Mouse (Mus musculus): Measurements from ENCODE around the gene Zmym5. TPM values are rescaled to one million over a fixed set of nuclear protein-coding genes. Genes with fewer than 3 reads are reported as not detected.
A peak's percentile ranks its signal among the peaks of the same experiment; 100 is the strongest.
"Not testable (repeated sequence)": the region's sequence is repeated elsewhere in the genome, so short reads cannot be mapped to it uniquely, and the experiment has no call there.

Gene Zmym5
- polyA plus RNA-seq (2015; fragmentation: Nextera tagmentation; extraction: Ambion mirVana): 37.1 and 38.1 TPM in 2 replicates

GRCm38 (mm10) chr14:56811701-56812339 is at the start of gene Zmym5:
TSS of gene Zmym5 (minus strand) at chr14:56811716.
- H3K27me3 ChIP-seq, H3K9me3 ChIP-seq, H3K36me3 ChIP-seq: not testable (repeated sequence)
- Histone ChIP-seq H3K27ac (peak within 1 kb of the TSS; percentile 96), H3K4me2 (replicated peaks) (peak within 1 kb of the TSS; percentile 67), H3K4me1 (replicated peaks) (peaks cover 28% of the 10 kb centered on the region), H3K4me3 (replicated peaks) (peak within 1 kb of the TSS; percentile 75), H3K9ac (replicated peaks) (peak within 1 kb of the TSS; percentile 88)
- peak; percentile 98 for ATAC-seq
- 0% methylated on average over 32 of the region's 72 CpGs for whole genome bisulfite sequencing

GRCm38 (mm10) chr14:56849681-56850080 is 38.2 kb upstream of the Zmym5 start:
- no peak overlapping the region for H3K4me3 ChIP-seq (replicated peaks)
- no peak overlapping the region for H3K9ac ChIP-seq (replicated peaks)
- WGBS: 83% methylated on average over 2 of the region's 2 CpGs
- no peak for ATAC-seq
- H3K27me3 ChIP-seq: no peaks in the 10 kb centered on the region
- H3K4me2 ChIP-seq (replicated peaks): no peak overlapping the region
- no peaks in the 10 kb centered on the region for H3K36me3 ChIP-seq
- H3K9me3 ChIP-seq: peaks cover 9% of the 10 kb centered on the region
- no peaks in the 10 kb centered on the region for H3K4me1 ChIP-seq (replicated peaks)
- no peak overlapping the region for H3K27ac ChIP-seq

- Histone ChIP-seq H3K4me3 (replicated peaks) (no peak overlapping the region), H3K4me1 (replicated peaks) (no peaks in the 10 kb centered on the region), H3K36me3 (no peaks in the 10 kb centered on the region), H3K9me3 (peaks cover 1% of the 10 kb centered on the region; the same call in 1 of the 2 replicates), H3K4me2 (replicated peaks) (no peak overlapping the region), H3K27ac (no peak overlapping the region), H3K27me3 (no peaks in the 10 kb centered on the region), H3K9ac (replicated peaks) (no peak overlapping the region)
- WGBS: 68% methylated on average over 2 of the region's 2 CpGs
- ATAC-seq: no peak
Observed at GRCm38 (mm10) chr14:56848322-56848721, 36.8 kb upstream of the Zmym5 start.

- Histone ChIP-seq H3K9ac (replicated peaks) (no peak overlapping the region), H3K4me2 (replicated peaks) (no peak overlapping the region), H3K4me1 (replicated peaks) (no peaks in the 10 kb centered on the region), H3K9me3 (no peaks in the 10 kb centered on the region), H3K27me3 (no peaks in the 10 kb centered on the region), H3K4me3 (replicated peaks) (no peak overlapping the region), H3K36me3 (no peaks in the 10 kb centered on the region), H3K27ac (no peak overlapping the region)
- 11% methylated on average over 2 of the region's 2 CpGs for WGBS
- ATAC-seq: peak; percentile 77; the same call in 1 of the 2 replicates
Observed at GRCm38 (mm10) chr14:56844507-56844906, 33.0 kb upstream of the Zmym5 start.

GRCm38 (mm10) chr14:56844033-56844432 is 32.5 kb upstream of the Zmym5 start:
- no peak overlapping the region for H3K4me2 ChIP-seq (replicated peaks)

GRCm38 (mm10) chr14:56834576-56834975 is 23.1 kb upstream of the Zmym5 start:
- H3K4me2 ChIP-seq (replicated peaks); H3K27me3 ChIP-seq; H3K9ac ChIP-seq (replicated peaks); H3K9me3 ChIP-seq; H3K27ac ChIP-seq; ATAC-seq; H3K4me1 ChIP-seq (replicated peaks); H3K36me3 ChIP-seq; H3K4me3 ChIP-seq (replicated peaks): not testable (repeated sequence)
- WGBS: 91% methylated on average over 5 of the region's 5 CpGs

More at GRCm38 (mm10) chr14:56844033-56844432, 32.5 kb upstream of the Zmym5 start:
- Histone ChIP-seq H3K4me3 (replicated peaks) (no peak overlapping the region), H3K4me1 (replicated peaks) (no peaks in the 10 kb centered on the region), H3K36me3 (no peaks in the 10 kb centered on the region), H3K27me3 (no peaks in the 10 kb centered on the region), H3K9ac (replicated peaks) (no peak overlapping the region), H3K9me3 (no peaks in the 10 kb centered on the region), H3K27ac (no peak overlapping the region)
- WGBS: 71% methylated on average over 4 of the region's 4 CpGs
- ATAC-seq: peak; percentile 20; the same call in 1 of the 2 replicates

GRCm38 (mm10) chr14:56833211-56833610 is 21.7 kb upstream of the Zmym5 start:
- 79% methylated on average over 10 of the region's 10 CpGs for WGBS

GRCm38 (mm10) chr14:56832563-56833113 is 21.1 kb upstream of the Zmym5 start:
- Histone ChIP-seq H3K9ac (replicated peaks) (no peak overlapping the region), H3K4me1 (replicated peaks) (no peaks in the 10 kb centered on the region), H3K27me3 (no peaks in the 10 kb centered on the region), H3K36me3 (no peaks in the 10 kb centered on the region), H3K4me3 (replicated peaks) (no peak overlapping the region), H3K4me2 (replicated peaks) (no peak overlapping the region), H3K9me3 (peaks cover 5% of the 10 kb centered on the region; the same call in 1 of the 2 replicates), H3K27ac (no peak overlapping the region)
- WGBS: 77% methylated on average over 1 of the region's 1 CpGs
- no peak for ATAC-seq

More at GRCm38 (mm10) chr14:56833211-56833610, 21.7 kb upstream of the Zmym5 start:
- not testable (repeated sequence) for H3K9ac ChIP-seq (replicated peaks); ATAC-seq; H3K27me3 ChIP-seq; H3K36me3 ChIP-seq; H3K4me2 ChIP-seq (replicated peaks); H3K4me3 ChIP-seq (replicated peaks); H3K4me1 ChIP-seq (replicated peaks); H3K27ac ChIP-seq; H3K9me3 ChIP-seq

- no peak overlapping the region for H3K9ac ChIP-seq (replicated peaks)
- peaks cover 5% of the 10 kb centered on the region; the same call in 1 of the 2 replicates for H3K9me3 ChIP-seq
- no peak for ATAC-seq
- 92% methylated on average over 3 of the region's 3 CpGs for WGBS
- H3K27ac ChIP-seq: no peak overlapping the region
- H3K4me3 ChIP-seq (replicated peaks): no peak overlapping the region
- no peaks in the 10 kb centered on the region for H3K27me3 ChIP-seq
- H3K36me3 ChIP-seq: no peaks in the 10 kb centered on the region
- H3K4me2 ChIP-seq (replicated peaks): no peak overlapping the region
- no peaks in the 10 kb centered on the region for H3K4me1 ChIP-seq (replicated peaks)
Observed at GRCm38 (mm10) chr14:56832147-56832546, 20.6 kb upstream of the Zmym5 start.

GRCm38 (mm10) chr14:56830491-56831045 is 19.1 kb upstream of the Zmym5 start:
- Histone ChIP-seq H3K27ac (no peak overlapping the region), H3K9me3 (peaks cover 5% of the 10 kb centered on the region; the same call in 1 of the 2 replicates), H3K4me3 (replicated peaks) (no peak overlapping the region), H3K4me1 (replicated peaks) (no peaks in the 10 kb centered on the region), H3K27me3 (no peaks in the 10 kb centered on the region), H3K4me2 (replicated peaks) (no peak overlapping the region), H3K36me3 (no peaks in the 10 kb centered on the region), H3K9ac (replicated peaks) (no peak overlapping the region)
- no peak for ATAC-seq

- no peaks in the 10 kb centered on the region for H3K4me1 ChIP-seq (replicated peaks)
- no peaks in the 10 kb centered on the region for H3K27me3 ChIP-seq
- H3K27ac ChIP-seq: no peak overlapping the region
- H3K4me3 ChIP-seq (replicated peaks): no peak overlapping the region
- H3K9ac ChIP-seq (replicated peaks): no peak overlapping the region
- H3K36me3 ChIP-seq: no peaks in the 10 kb centered on the region
- no peak for ATAC-seq
- no peak overlapping the region for H3K4me2 ChIP-seq (replicated peaks)
- H3K9me3 ChIP-seq: 0 out of 2 replicates have a peak, but pooled peaks cover 5% of the 10 kb centered on the region
Observed at GRCm38 (mm10) chr14:56824562-56824961, 13.0 kb upstream of the Zmym5 start.

GRCm38 (mm10) chr14:56817616-56818015 is 6.1 kb upstream of the Zmym5 start:
- H3K9me3 ChIP-seq: 0 out of 2 replicates have a peak, but pooled peaks cover under 1% of the 10 kb centered on the region
- WGBS: 5% methylated on average over 9 of the region's 11 CpGs
- no peak overlapping the region for H3K4me3 ChIP-seq (replicated peaks)
- no peak overlapping the region for H3K9ac ChIP-seq (replicated peaks)
- H3K27me3 ChIP-seq: no peaks in the 10 kb centered on the region
- no peak overlapping the region for H3K27ac ChIP-seq
- 0 out of 2 replicates have a peak overlapping the region, but pooled peaks have one; percentile 17 for H3K4me2 ChIP-seq (replicated peaks)
- peaks cover 7% of the 10 kb centered on the region for H3K4me1 ChIP-seq (replicated peaks)
- H3K36me3 ChIP-seq: no peaks in the 10 kb centered on the region
- ATAC-seq: 0 out of 2 replicates have a peak, but pooled peaks have one; percentile 37
